Mouse (Mus musculus): ENCODE measurements at regions not wholly inside any gene's neighbourhood (a gene's known extent, or its start where the extent isn't known, plus 50 kb on each side); places are given as distances from the start of the nearest gene placed in this dataset.

DNA sequence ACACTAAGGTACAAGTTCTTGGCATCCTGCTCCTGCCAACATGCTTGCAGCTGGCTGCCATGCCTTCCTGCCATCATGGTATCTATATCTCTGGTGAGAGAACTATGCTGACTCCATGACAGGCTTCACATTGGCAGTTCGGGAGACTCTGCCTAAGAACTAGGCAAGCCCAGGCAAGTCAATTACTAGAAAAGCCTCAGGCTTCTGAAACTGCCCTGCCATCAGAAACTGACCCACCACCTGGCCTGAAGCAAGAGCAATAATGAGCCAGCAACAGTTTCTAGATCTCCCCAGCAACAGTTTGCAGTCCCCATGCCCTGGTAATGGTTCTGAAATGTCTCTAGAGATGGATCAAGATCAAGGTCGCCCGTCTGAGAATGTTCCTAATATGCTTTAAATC lies 280.8 kb downstream of the Rnf152 start:
- DNase-seq (ENCODE audit: low spot score) = no peak

DNA sequence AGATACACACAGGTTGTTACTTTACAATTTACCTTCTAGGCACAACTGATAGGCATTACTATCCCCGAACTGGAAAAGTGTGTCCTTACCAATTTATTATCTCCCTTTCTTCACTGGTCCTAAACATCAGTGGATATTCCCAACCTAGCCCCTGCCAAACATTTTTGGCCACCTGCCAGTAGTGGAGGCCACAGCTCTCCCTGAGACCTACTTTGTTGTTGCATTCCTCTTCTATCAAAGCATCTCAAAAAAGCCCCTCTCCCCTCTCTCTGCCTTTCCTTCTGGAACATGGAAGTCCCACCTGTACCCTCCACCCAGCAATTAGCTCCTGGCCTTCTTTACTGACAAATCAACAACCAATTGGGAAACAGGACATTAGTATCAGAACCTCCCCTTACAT lies 282.2 kb downstream of the Rnf152 start:
- no peak for DNase-seq (ENCODE audit: low spot score)

DNA sequence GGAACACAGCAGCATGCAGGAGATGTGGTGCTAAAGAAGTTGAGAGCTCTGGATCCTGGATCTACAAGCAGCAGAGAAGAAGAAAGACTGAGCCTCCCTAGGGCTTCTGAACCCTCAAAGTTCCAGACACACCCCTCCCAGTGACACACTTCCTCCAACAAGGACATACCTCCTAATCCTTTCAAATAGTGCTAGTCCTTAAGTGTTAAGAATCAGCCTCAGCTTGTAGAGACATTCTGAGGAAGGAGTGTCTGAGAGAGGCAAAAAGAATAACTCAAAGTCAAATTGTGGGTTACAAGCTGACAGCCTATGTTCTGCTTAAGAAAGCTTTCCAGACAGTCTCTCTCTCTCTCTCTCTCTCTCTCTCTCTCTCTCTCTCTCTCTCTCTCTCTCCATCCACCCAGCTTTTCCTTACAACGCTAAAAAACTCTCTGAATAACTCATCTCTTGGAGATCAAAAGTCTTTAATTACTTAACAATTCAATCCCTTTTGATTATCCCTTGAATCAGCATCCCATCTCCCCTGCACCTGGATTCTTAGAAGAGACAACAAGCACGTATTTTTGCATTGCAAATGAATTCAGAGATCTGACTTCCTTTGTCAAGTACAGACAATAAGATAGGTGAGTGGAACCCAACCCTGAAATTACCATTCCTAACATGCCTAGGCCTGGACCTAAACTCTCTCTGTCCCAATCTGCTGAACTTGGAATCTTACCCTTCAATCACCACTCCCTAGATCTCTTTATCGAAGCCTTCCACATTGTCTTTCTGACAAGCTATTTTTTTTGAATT lies 285.7 kb downstream of the Rnf152 start:
- DNase-seq (ENCODE audit: low spot score) = no peak

DNA sequence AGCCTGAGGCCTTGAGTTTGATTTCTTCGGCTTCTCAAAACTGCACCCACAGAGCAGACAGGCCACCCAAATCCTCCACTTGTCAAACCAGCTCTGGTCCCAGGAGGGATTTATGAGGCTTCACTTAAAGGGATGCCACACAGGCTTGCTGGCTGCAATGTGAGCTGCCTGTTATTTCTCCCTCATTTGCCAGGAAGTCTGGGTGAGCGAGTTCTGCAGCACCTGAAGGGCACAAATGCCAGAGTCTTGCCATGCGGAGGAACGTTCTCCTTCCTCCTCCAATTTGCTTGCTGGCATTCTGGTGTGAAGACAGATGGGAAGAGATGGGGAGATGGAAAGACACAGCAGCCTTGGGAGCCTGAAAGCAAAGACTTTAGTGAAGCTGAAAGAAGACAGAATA lies 288.6 kb downstream of the Rnf152 start:
- no peak for DNase-seq (ENCODE audit: low spot score)

DNA sequence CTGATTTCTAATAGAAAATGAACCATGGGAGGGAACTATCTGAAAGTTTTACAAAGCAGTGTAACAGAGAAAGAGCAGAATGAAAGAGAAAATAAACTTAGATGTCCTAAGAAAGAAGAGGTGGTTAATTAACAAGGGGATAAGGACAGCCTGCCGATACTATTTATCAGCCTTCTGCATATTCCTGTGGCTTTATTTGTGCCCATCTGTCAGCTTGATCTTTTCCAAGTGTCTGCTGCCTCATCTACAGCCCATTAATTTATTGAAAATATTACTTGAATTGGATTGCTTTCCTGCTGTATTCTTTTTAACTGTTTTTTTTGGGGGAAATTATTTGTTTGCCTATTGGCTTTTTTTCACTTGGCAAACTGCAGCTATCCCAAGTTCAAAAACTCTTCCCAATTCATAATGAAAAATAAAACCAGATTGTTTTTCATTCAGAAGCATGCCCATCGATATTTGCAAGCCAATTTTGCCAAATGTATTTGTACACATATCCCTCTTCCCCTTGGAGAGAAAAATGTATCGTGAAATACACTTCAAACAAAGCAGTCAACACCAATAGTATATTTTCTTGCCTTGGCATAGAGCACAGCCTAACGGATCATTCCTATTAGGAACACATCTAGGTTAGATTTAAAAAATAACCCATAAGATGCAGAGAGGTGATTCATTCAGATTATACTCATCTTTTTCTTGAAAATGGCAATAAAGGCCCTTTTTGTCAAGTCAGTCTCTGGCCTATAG lies 289.3 kb downstream of the Rnf152 start:
- no peak for DNase-seq (ENCODE audit: low spot score)

DNA sequence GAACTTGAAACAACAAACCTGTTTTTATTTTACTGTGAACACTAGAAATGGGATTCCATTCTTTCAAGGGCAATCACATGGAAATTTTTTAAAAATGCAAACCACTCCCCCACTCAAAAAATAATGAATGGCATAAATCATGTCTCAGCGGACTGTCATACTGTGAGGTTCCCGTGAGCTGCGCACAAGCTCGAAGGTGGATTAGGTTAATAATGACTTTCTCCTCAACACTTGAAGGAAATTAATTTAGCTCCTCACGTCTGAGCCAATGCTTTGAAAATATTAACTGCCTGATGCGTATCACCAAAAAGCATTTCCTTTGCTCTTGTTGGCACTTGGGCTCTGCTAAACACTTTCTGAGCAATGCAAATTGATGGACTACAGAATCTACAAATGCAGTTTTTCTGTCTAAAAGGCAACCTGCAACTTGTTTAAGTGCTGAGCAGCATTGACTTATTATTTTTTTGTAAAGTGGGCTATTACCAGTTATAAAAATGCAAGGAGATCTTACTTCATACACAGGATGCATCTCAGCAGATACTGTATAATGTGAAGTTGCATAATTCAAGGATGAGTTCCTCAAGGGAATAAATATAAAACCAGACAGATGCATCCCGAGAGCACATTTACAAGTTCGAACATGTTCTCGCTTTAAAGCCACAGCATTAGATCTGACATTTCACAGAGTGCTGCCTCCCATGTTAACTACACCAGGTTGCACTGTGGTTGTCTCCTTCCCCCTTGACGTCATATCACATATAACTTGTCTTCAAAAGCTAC lies 282.4 kb downstream of the Cdh20 start:
- DNase-seq (ENCODE audit: low spot score) = no peak
